Mouse (Mus musculus): ENCODE measurements around the gene Pzp.

Gene Pzp

DNA sequence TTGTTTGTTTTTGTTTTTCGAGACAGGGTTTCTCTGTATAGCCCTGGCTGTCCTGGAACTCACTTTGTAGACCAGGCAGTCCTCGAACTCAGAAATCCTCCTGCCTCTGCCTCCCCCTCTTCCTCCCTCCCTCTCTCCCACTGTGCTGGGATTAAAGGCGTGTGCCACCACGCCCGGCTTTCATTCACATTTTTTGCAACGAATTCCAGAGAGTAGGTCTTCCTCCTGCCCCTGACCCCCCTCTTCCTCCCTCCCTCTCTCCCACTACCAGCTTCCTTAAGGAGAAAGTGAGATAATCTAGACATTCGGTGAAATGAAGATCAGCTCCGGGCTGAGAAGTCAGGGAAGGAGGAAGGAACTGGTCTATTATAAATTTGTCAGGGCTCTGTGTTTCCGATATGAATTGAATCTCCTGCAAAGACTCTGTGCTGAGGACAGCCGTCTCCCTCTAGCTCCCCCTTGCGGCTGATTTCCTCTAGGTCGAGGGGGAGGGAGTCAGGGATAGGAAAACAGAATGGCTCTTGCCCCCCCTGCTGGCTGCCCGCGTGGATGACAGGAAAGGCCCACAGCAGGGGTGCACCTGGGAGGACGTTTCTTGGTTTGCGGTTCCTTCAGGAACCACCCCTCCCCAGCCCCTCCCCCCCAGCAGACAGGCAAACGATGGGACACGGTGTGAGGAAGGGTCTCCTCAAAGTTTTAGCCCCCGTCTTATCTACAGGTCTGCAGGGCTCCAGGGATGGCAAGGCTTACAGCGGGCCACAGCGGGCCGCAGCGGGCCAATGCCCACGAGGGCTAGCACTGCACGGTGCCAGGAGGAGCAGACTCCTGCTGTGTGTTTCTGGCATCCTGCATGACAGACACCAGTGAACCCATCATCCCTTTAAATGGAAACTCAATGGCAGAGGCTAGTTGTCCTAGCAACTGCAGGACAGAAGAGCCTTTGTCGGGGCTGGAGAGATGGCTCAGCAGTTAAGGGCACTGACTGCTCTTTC lies 46.8 kb downstream of the Pzp start:
- peak; percentile 96 for DNase-seq (ENCODE audit: extremely low spot score, low spot score)

DNA sequence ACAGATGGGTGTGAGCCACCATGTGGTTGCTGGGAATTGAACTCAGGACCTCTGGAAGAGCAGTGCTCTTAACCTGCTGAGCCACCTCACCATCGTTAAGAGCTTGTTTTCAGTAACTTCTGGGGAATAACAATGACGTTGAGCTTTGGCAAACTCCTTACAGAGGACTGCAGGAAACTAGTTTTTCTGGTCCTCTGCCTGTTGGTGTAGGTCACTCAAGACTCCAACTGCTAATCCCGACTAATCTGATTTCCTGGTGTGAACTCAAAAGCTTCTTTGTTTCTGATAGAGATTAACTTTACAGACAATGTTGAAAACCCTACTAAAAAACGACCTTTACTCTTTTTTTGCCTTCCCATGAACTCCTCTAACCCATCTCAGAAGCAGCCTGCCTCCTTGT lies 49.0 kb downstream of the Pzp start:
- DNase-seq (ENCODE audit: extremely low spot score, low spot score) = no peak

DNA sequence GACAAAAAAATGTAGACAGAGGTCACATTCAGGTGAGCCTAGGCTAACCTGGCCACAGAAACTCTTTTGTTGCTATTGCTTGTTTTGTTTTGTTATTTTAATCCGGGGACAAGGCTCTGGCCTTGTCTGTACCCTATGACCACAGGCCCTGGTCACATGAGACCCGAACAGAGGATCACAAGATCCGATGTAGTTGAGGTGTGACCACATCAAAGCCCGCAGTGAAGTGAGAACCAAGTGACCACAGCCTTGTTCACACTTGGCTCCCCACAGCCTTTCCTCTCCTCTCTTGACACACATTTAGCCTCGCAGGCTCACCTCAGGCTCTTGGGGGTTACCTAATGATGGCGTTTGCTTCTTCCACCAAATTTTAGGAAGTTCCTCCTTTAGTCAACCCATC lies 52.4 kb downstream of the Pzp start:
- no peak for DNase-seq (ENCODE audit: extremely low spot score, low spot score)

DNA sequence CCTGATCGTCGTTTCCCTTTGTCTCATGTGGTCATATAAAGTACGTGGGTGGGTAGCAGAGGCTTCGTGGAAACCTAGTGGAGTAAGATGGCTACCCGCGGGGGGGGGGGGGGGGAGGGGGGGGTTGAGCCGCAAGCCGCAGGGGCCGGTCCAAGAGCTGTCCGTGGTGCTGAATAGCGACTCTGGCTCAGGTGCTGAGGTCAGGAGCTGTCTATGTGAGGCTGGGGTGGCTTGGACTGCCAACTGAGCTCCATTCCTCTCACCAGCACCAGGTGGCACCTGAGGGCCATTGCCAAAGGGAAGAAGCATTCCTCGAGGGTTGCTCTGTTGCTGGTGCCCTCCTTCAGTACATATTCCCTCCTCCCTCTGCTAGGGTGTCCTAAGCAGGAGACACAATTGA lies 57.1 kb downstream of the Pzp start:
- DNase-seq (ENCODE audit: extremely low spot score, low spot score) = peak; percentile 49

DNA sequence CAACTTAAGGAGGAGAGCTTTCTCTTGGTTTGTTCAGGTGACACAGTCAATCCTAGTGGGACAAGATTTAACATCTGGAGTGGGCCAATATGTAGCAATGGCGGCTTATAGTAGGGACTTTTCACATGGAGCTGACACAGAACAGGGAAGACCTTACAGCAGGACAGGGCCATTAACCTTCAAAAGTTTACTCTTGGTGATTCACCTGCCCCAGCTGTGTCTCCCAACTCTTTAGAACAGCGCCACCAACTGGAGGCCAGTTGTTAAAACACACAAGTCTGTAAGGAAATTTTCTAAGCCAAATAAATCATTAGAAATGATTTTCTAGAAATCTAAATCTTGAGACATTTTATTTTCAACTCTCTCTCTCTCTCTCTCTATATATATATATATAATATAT lies 59.2 kb downstream of the Pzp start:
- no peak for DNase-seq (ENCODE audit: extremely low spot score, low spot score)

DNA sequence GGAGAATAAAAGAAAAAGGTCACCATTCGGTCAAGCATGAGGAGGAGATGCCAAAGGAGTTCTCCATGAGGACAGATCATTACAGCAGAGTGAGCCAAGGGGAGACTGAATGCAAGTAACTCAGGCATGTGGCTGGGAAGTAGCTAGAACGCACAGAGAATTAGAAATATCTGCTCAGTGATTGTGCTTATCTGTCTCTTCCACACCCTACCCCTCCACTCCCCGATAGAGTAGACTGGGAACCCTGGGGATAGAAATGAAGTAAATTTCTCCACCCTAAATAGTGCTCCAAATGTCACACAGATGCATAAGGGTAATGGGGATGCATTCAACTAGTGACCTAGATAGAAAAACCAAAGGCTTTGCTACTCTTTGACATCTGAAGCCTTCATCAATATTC lies 60.0 kb downstream of the Pzp start:
- DNase-seq (ENCODE audit: extremely low spot score, low spot score) = no peak

DNA sequence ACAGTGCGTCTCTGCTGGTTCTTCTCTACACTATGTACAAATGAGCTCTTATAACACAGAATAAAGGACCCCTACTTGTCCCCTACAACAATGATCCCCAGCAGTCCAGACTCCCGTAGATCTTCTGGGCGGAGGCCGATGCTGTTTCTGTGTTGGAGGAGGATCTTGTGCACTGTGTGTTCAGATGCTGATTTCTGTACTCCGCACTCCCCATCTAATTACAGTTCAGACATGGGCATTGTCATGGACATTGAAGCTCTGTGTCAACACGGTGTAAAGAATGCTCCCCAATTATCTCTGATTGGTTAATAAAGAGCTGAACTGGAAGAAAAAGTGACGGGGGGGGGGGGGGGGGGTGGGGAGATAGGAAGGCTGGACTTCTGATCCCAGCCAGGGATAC lies 60.5 kb downstream of the Pzp start:
- DNase-seq (ENCODE audit: extremely low spot score, low spot score) = no peak

DNA sequence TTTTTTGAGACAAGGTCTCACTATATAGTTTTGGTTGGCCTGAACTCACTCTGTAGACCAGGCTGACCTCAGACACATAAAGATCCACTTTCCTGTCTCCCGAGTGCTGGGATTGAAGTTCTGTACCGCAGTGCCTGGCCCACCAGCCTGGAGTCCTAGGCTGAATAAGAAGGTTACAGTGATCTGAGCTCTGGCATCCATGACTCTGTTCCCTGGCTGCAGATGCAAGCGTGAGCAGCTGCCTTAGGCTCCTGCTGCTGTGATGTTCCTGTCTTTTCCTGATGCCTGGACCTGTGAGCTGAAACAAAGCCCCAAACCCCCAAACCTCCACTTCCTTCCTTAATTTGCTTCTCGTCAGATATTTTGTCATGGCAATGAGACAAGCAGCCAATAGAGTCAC lies 61.5 kb downstream of the Pzp start:
- DNase-seq (ENCODE audit: extremely low spot score, low spot score) = no peak

DNA sequence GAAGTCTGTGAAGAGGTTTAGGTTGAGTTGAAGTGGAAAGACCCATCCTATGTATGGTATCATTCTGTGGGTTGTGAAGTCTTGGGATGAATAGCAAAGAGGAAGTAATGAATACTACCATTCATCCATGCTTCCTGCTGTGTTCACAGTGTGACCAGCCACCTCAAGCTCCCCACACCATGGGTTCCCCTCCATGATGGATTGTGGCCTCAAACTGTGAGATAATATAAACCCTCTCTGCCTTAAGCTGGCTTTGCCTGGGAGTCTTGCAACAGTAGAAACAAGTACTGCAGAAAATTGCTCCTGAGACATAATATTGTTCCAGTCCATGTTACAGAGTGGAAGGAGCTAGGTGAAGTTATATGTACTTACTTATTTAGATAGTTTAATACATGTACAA lies 64.9 kb downstream of the Pzp start:
- DNase-seq (ENCODE audit: extremely low spot score, low spot score) = no peak

DNA sequence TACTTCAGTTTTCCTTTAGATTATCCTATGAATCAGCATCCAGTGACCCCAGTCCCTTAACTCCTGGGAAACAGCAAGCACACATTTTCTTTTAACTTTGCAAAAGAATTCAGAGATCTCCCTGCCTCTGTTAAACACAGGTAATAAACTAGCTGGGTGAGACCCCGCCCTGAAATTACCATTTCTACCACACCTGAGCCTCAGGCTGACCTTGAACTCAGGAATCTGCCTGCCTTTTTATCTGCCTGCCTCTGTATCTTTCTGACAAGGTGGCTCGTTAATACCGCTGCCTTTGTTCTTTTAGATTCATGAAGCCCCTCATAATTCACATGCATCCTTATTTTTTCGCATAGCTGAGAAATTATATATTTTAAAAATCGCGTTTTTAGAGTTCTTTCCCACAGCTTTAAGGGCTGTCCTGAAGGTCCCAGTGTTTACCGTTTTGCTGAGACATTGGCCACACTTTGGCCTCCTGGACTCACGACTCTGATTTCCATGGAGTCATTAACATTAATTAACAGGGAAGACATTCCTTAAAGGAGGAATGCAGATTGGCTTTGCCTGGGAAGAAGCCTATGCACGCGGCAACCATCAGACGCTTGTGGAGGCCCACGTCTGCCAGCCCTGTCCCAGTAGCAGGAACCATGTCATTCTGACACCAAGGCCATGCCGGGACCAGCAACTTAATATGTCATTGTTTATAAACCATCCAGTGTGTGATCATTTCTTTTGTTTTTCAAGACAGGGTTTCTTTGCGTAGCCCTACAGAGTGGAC lies 65.6 kb downstream of the Pzp start:
- DNase-seq (ENCODE audit: extremely low spot score, low spot score) = no peak

DNA sequence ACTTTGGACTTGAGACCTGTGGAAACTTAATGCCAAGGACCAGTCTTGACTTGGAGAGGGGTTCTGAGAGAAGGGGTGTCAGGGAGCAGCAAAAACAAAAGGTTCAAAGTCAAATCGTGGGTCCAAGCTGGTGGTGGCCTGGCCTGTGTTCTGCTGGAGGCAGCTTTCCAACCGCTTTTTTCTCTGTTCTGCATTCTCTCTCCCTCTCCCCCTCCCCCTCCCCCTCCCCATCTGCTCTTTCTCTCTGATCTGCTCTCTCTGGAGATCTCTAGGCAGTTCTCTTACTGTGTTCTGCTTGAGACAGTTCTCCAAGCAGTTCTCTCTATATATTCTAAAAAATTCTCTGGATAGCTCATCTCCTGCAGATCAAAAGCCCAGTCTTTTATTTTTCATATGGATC lies 66.2 kb downstream of the Pzp start:
- DNase-seq (ENCODE audit: extremely low spot score, low spot score) = no peak

DNA sequence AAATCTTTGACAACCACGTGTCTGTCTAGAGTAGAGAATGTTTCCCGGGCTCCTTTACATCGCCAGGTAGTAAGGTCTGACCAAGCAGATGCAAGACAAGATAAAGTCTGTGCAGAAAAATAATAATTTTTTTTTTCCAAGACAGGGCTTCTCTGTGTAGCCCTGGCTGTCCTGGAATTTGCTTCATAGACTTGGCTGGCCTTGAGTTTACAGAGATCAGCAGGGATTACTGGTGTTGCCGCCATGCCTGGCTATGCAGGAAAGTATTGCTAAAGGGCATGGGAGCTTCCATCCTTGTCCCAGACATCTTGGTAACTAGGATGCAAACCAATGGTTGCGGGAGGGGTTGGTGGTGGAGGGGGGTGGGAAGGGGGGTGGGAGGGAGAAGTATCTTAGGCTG lies 69.3 kb downstream of the Pzp start:
- DNase-seq (ENCODE audit: extremely low spot score, low spot score) = no peak

DNA sequence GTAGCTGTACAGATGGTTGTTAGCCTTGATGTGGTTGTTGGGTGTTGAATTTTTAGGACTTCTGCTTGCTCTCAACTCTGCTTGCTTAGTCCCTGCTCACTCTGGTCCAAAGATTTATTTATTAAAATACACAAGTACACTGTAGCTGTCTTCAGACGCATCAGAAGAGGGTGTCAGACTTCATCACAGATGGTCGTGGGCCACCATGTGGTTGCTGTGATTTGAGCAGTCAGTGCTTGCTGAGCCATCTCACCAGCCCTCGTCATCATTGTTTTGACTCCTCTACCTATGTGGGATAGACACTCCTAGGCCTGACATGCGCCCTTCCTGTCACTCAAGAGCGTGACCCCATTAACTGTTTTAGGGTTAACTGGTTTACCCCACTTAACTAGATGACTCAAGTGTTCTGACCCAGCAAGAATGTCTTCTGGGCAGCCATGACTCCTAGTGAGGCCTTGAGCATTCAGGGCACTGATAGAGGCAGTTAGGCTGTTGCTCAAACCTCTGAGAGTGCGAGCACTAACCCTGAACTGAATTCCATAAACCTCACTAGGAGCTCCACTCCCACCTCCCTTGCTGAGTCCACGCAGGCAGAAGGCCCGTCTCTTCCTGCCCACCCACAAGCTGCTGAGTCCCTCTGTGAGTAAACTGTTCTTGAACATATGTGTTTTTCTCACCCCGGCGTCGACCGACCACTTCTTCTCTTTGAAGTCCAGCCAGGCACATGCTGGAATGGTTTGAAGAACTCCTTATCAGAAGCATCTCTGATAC lies 70.5 kb downstream of the Pzp start:
- no peak for DNase-seq (ENCODE audit: extremely low spot score, low spot score)

DNA sequence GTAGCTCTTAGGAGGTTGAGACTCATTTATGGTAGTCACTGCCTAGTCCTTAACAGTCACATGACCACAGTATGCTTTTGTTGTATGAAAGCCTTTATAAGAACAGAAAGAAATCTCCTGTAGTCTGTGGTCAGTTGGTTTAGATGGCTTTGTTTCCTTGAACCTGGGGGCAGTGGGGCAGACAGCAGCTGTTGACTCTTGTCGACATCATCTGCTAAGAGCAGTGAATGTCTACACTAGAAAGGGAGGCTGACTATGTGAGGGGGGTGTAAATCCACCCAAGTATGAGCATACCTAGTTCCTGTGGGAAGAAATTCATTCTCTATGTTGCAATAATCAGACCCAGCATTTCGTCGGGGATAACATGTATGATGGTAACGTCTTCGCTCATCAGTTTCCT lies 79.5 kb downstream of the Pzp start:
- DNase-seq (ENCODE audit: extremely low spot score, low spot score) = no peak

DNA sequence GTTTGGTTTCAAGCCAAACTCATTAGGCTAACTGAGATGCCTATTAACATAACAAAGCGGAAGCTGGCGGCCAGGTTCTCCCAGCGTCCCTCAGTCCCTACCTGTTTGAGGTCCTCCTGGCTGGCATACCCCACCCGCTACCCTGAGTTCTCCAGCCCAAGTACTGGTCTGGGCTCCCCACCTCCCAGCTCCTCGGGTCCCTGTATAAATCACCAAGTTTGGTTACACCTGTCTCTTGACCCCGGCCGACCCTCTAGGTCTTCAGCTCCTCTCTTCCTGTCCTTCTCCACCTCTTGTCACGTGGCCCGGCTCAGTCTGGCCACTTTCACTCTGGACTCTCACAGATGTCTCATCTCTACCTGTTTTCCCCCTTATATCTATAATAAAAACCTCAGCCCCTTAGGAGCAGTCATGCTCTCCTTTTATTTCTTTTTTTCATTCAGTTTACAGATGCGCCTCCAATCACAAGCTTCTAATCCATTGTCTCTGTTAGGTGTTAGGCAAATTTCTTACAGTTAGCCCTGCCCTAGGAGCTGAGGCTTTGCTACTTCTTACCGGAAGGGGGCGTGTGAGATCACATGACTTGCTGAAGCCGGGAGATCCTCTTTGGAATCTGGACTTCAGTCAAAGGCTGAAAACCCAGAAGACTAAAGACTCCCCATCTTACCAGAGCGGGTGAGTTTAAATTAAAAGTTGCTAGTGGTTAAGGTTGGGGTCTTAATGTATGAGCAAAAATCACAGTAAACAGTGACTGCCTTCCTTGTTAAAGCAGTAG lies 80.6 kb downstream of the Pzp start:
- peak; percentile 49 for DNase-seq (ENCODE audit: extremely low spot score, low spot score)

DNA sequence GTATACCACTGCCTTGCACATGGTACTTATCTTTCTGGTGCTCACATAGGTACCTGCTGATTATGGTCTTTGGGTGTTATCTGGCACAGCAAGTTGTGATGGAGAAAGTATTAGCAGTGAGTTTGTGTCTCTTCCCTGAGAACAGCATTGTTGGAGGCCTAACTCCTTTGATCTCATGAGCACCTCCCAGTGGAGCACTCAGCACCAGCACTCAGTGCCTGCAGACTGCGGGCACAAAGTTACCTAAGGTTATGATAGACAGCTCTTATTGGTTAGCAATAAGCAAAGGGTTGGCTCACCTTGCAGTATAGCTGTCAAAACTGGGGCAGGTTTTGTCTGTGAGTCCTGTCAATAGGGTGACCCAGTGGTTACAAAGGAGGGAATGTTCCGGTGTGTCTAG lies 86.3 kb downstream of the Pzp start:
- DNase-seq (ENCODE audit: extremely low spot score, low spot score) = no peak

DNA sequence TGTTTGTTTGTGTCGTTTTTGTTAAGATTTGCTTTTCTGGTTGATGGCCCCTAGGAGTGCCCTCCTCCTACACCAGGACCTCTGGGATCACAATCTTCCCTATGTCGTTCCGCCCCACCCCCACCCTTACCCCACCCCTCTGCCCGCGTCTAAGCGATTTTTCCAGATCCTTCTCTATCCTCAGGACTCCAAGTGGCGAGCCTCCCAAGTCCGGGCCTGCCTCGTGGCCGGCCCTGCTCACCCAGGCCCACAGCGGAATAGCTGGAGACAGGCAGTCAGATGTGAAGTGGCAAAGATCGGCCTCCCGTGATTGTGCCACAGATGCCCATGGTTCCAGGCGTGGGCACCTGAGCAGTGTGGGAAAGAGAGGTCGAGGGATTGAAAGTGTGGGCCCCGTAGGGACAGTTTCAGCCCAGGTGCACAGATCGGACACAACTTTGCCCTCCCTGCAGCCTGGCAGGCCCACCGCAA lies 87.6 kb downstream of the Pzp start:
- no peak for DNase-seq (ENCODE audit: extremely low spot score, low spot score)

DNA sequence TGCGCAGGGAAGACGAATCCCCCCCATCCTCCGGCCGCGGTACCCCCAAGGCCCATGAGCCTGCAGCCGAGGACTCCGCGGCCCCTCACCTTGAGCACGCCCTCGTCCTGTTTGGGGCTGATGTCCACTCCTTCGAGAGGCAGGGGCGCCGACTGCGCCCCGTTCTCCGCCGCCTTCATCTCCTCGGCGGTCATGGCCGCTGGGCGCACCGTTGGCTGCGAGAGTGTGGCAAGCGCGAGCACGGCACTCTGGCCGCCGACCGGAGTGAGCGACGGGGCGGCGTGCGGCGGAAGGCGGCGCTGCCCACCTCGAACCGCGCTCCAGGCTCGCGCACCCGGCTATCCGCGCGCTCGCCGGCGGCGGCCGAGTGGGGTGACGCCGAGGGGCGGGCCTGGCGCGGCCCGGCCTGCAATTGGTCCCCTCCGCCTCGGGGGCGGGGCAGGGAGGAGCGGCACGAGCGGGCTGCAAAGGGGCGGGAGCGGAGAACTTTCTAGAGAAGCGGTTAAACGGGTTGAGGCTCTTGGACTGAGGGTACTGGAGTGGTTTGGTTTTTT lies 88.1 kb downstream of the Pzp start, which contains the start of gene Fkbp4:
Gene Fkbp4, minus strand, starts transcription at position 361 of the 554 bp plus-strand sequence.
- DNase-seq (ENCODE audit: extremely low spot score, low spot score) = peak; percentile 89

DNA sequence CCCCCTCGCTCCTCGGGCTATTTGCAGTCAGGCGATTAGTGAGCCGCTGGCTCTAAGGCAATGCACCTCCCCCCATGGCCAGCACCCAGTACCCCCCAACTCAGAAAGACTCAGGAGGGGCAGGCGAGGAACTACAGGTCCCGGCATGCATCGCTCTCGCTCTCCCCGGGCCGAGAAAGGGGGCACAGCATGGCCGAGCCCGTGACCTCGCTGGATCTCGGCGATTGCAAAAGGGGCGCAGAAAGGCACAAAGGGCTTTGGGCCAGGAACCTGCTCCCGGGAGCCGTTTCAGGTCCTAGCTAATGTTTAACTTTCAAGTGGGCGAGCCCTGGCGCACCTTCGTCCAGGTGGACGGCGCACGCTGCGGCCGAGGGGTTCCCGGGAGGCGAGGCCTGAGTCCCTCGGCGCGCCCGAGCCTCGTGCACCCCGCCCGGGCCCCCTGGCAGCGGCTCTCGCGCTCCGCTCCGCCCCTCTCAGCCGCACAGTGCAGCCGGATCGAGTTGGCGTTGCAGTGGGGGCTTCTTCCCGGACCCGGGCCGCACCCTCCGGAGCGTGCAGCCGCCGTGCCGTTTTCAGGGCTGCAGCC lies 88.7 kb downstream of the Pzp start:
- peak; percentile 83 for DNase-seq (ENCODE audit: extremely low spot score, low spot score)

DNA sequence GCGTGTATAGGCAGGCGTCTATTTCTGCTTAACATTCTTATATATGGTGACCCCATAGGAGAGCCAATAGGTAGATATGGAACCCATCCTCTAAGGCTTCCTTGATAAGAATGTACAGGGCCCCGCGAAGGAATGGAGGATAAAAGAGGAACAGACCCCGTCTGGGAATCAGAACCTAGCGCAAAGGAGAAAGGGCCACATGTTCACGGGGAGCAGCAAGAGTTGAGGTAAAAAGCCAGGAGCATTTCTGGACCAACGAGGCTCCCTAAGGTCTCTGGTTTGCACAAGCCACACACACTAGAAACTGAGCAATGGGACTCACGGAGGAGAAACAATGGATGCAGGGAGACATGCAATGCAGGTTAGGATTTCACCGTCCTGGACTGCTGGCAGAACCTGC lies 89.2 kb downstream of the Pzp start:
- no peak for DNase-seq (ENCODE audit: extremely low spot score, low spot score)
